Comparison of ENCODE assay signal across 8 mouse cellular contexts in the genomic region with DNA sequence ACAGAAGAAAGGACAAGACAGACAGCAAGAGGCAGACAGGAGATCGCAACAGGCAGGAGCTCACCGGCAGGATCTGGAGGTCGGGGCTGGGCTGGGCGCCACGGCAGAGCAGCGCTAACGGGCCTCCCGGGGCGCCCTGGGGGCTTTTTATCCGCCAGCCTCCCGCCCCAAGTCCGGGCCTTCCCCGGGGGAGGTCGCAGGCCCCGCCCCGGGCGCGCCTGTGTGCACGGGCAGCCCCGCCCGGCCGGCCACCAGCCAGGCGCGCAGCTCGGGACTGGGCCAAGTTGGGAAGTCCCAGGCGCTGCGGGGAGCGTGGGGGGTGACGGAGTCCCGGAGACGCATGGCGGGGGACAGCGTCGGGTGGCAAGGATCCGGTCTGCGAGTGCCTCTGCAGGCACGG. TPM values are rescaled to one million over a fixed set of nuclear protein-coding genes. Genes with fewer than 3 reads are reported as not detected.
A peak's percentile ranks its signal among the peaks of the same experiment; 100 is the strongest.
DNase-seq lines count a peak whose midpoint lies in the region; ATAC-seq and TF ChIP-seq lines count a peak whose summit lies in the region.

TSS of gene Loxl4 (minus strand) at position 160 of the 400 bp plus-strand sequence.

- TF ChIP-seq POLR2A in cerebellum, adult 2 months (IDR thresholded peaks at IDR 0.05; ENCODE audit: borderline replicate concordance, insufficient read depth, low read length): no peak
- TF ChIP-seq POLR2A in liver, adult 2 months (IDR thresholded peaks at IDR 0.05; ENCODE audit: extremely low read depth, insufficient read depth, low read length): no peak
- no peak for TF ChIP-seq POLR2A in myocyte (IDR thresholded peaks at IDR 0.05; ENCODE audit: insufficient read length, low read depth)

- H3K36me3 ChIP-seq in hindbrain, embryonic 15.5 days: no peaks in the 10 kb centered on the region
- no peaks in the 10 kb centered on the region for H3K36me3 ChIP-seq in liver, adult 2 months (ENCODE audit: control insufficient read depth, insufficient read depth, low read length)
- no peaks in the 10 kb centered on the region for H3K36me3 ChIP-seq in myocyte (ENCODE audit: control insufficient read depth, insufficient read depth)

- H3K27me3 ChIP-seq in cerebellum, adult 2 months (ENCODE audit: control insufficient read depth, insufficient read depth, low read length): no peaks in the 10 kb centered on the region
- H3K27me3 ChIP-seq in hindbrain, embryonic 15.5 days: peaks cover 19% of the 10 kb centered on the region
- H3K27me3 ChIP-seq in liver, adult 2 months (ENCODE audit: control insufficient read depth, insufficient read depth, low read length): no peaks in the 10 kb centered on the region
- H3K27me3 ChIP-seq in myocyte (ENCODE audit: control insufficient read depth, insufficient read depth, insufficient read length): peaks cover under 1% of the 10 kb centered on the region

- no peak within 1 kb of the TSS for H3K27ac ChIP-seq in cerebellum, adult 2 months (ENCODE audit: insufficient read depth, low read length)
- no peak within 1 kb of the TSS for H3K27ac ChIP-seq in hindbrain, embryonic 15.5 days (replicated peaks)
- 0 out of 2 replicates have a peak within 1 kb of the TSS, but pooled peaks have one; percentile 8 for H3K27ac ChIP-seq in liver, adult 2 months (replicated peaks; ENCODE audit: insufficient read depth, low read depth, low read length)

- no peak within 1 kb of the TSS for H3K4me3 ChIP-seq in cerebellum, adult 2 months (replicated peaks; ENCODE audit: insufficient read depth, low read depth, low read length)
- peak within 1 kb of the TSS; percentile 30 for H3K4me3 ChIP-seq in hindbrain, embryonic 15.5 days
- peak within 1 kb of the TSS; percentile 61 for H3K4me3 ChIP-seq in liver, adult 2 months (ENCODE audit: insufficient read depth, low read depth, low read length)
- peak within 1 kb of the TSS; percentile 21 for H3K4me3 ChIP-seq in myocyte

- DNase-seq in cerebellum, adult 2 months: peak; percentile 28 to 30
- no peak for DNase-seq in cerebellum, adult 11 months
- peak; percentile 84 for DNase-seq in adrenal gland, postnatal 14 days
- DNase-seq in gastrocnemius, postnatal 10 days: peak; percentile 77
- DNase-seq in liver, adult 2 months (ENCODE audit: extremely low read depth, low read depth, low spot score): peak; percentile 14
- DNase-seq in adipocyte (ENCODE audit: low spot score): no peak

- H3K4me2 ChIP-seq in hindbrain, embryonic 15.5 days: peak within 1 kb of the TSS; percentile 55
- peak within 1 kb of the TSS; percentile 92 for H3K4me2 ChIP-seq in myocyte (ENCODE audit: low read depth)

- no peaks in the 10 kb centered on the region for H3K4me1 ChIP-seq in cerebellum, adult 2 months (ENCODE audit: control insufficient read depth, insufficient read depth, low read length)
- H3K4me1 ChIP-seq in hindbrain, embryonic 15.5 days (replicated peaks): peaks cover 7% of the 10 kb centered on the region; the same call in 1 of the 2 replicates
- peaks cover 6% of the 10 kb centered on the region; the same call in 1 of the 2 replicates for H3K4me1 ChIP-seq in liver, adult 2 months (ENCODE audit: control insufficient read depth, insufficient read depth, low read length)

- H3K9ac ChIP-seq in hindbrain, embryonic 15.5 days: no peak within 1 kb of the TSS
- H3K9ac ChIP-seq in liver, adult 2 months (ENCODE audit: low read depth, low read length): peak within 1 kb of the TSS; percentile 54

- WGBS in cerebellum, adult 2 months: 2% methylated on average over 37 of the region's 37 CpGs
- under 1% methylated on average over 32 of the region's 37 CpGs for WGBS in hindbrain, embryonic 15.5 days
- WGBS in liver, adult 2 months: 2% methylated on average over 35 of the region's 37 CpGs

- TF ChIP-seq CTCF in cerebellum, adult 2 months (IDR thresholded peaks at IDR 0.05; ENCODE audit: borderline replicate concordance, insufficient read depth, low read depth, low read length): no peak
- TF ChIP-seq CTCF in liver, adult 2 months (IDR thresholded peaks at IDR 0.05; ENCODE audit: low read depth, low read length): no peak

- no peak; the same call in 1 of the 2 replicates for ATAC-seq in hindbrain, embryonic 15.5 days (ENCODE audit: low FRiP score, low read depth)

- no peak within 1 kb of the TSS for H3ac ChIP-seq in myocyte (ENCODE audit: control insufficient read depth, insufficient read length)

- H3K9me3 ChIP-seq in hindbrain, embryonic 15.5 days: no peaks in the 10 kb centered on the region

- no peaks in the 10 kb centered on the region for H3K79me2 ChIP-seq in liver, adult 2 months (ENCODE audit: control insufficient read depth, insufficient read depth, low read length)
- no peaks in the 10 kb centered on the region for H3K79me2 ChIP-seq in myocyte (ENCODE audit: control insufficient read depth, insufficient read depth)

TF ChIP-seq in myocyte, 11 proteins besides CTCF, POLR2A, EP300 and RAD21:
- no peak for TF ChIP-seq POLR2AphosphoS2 (IDR thresholded peaks at IDR 0.05; ENCODE audit: insufficient read length, low read depth)
- TF ChIP-seq MYOG (IDR thresholded peaks at IDR 0.05; ENCODE audit: control insufficient read depth in 1 of 3, insufficient read depth in 1 of 3, insufficient read length in 2 of 3, low read depth in 2 of 3): peak in 1 of 3 experiments; percentile 32

RNA-seq across cellular contexts. Expression of gene Loxl4, which starts in this region (rescaled TPM):
- polyA plus RNA-seq in cerebellum, adult 2 months (2012; rRNA removed): 0.11 and 0.23 TPM in 2 replicates
- total RNA-seq in adrenal gland, postnatal 14 days (2021): 1.8 and 1.9 TPM in 2 replicates
- total RNA-seq in gastrocnemius, postnatal 10 days (2021): 1 to 10 TPM; 2.2 to 4.8 TPM
- polyA plus RNA-seq in hindbrain, embryonic 15.5 days (2015; fragmentation: Nextera tagmentation; extraction: Ambion mirVana): 0.24 TPM in 1 of 2 replicates, not detected in the other
- 0.74 and 1.1 TPM in 2 replicates for total RNA-seq in liver, adult 2 months (2014; rRNA removed)
- 2.3 and 4.3 TPM in 2 replicates for polyA plus RNA-seq in liver, adult 2 months (2012; rRNA removed)
- 4.9 TPM for polyA plus RNA-seq in myocyte (2012; fragmentation: generic; extraction: Trizol)

Comparison
In these comparisons a context has a peak if more than half of its experiments do, and no peak if none do; other contexts are left out.
1. Peak in DNase-seq in cerebellum, adult 2 months; RNA of the gene not detected or under 1 TPM.
2. DNase-seq: peak in adrenal gland, postnatal 14 days (single experiment), gastrocnemius, postnatal 10 days (single experiment) and liver, adult 2 months (single experiment); none in cerebellum, adult 11 months (single experiment) and adipocyte (single experiment).